Mouse (Mus musculus) bone marrow macrophage, adult 2 months (primary cell): ENCODE measurements around the gene Havcr2.
"Not testable (repeated sequence)": the region's sequence is repeated elsewhere in the genome, so short reads cannot be mapped to it uniquely, and the experiment has no call there.

Experiments
- CTCF ChIP-seq: IDR thresholded peaks from 2 replicates; pipeline ENCODE4 v1.5.1; 2012; ENCODE audit warnings: low read depth, mild to moderate bottlenecking, low read length, moderate library complexity
- POLR2A ChIP-seq: IDR thresholded peaks from 2 replicates; pipeline ENCODE4 v1.6.1; 2012; ENCODE audit warnings: mild to moderate bottlenecking, low read depth, low read length, borderline replicate concordance

DNA sequence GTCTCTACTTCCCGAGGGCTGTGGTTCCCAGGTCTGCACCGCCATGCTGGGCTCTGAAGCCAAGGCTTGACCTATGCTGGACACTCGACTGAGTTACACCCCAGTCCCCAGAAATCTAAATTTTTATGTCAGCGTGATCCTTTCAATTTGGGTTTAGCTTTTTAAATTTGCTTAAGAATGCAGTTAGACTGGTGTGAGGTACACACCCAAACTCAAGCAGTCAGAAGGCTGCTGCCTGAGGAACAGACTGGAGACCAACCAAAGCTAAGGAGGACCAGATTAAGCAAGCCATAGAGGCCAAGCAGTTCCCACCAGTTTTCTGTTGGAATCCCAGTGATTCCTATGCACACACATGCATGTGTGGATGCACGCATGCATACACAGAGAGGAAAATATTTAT, 66.6 kb downstream of the Havcr2 start:
- TF ChIP-seq CTCF, POLR2A: not testable (repeated sequence)
